Mouse (Mus musculus) left cerebral cortex, adult 11 months (tissue): Measurements from ENCODE around the gene Eif2ak1.
"Not testable (repeated sequence)": the region's sequence is repeated elsewhere in the genome, so short reads cannot be mapped to it uniquely, and the experiment has no call there.

ENCODE experiments used
- DNase-seq: peaks from one replicate; pipeline ENCODE4 v3.0.0; 2022; ENCODE audit warnings: low spot score

Gene Eif2ak1

GRCm38 (mm10) chr5:143817116-143817930 lies at the start of gene Eif2ak1:
Gene Eif2ak1, plus strand, starts transcription at chr5:143817788.
- peak; percentile 85 for DNase-seq

- DNase-seq: no peak
Observed at GRCm38 (mm10) chr5:143781951-143782350, 35.6 kb upstream of the Eif2ak1 start.

GRCm38 (mm10) chr5:143785391-143785790 lies 32.2 kb upstream of the Eif2ak1 start:
- DNase-seq: no peak

GRCm38 (mm10) chr5:143801216-143801615 lies 16.4 kb upstream of the Eif2ak1 start:
- DNase-seq: not testable (repeated sequence)

GRCm38 (mm10) chr5:143804056-143804765 lies 13.4 kb upstream of the Eif2ak1 start:
- DNase-seq: no peak

- DNase-seq: no peak
Observed at GRCm38 (mm10) chr5:143807268-143807667, 10.3 kb upstream of the Eif2ak1 start.

- DNase-seq: peak; percentile 19
Observed at GRCm38 (mm10) chr5:143809421-143810090, 8.0 kb upstream of the Eif2ak1 start.

- DNase-seq: no peak
Observed at GRCm38 (mm10) chr5:143811653-143812052, 5.9 kb upstream of the Eif2ak1 start.

GRCm38 (mm10) chr5:143814626-143815025 lies 3.0 kb upstream of the Eif2ak1 start:
- no peak for DNase-seq

- DNase-seq: no peak
Observed at GRCm38 (mm10) chr5:143817931-143818311, 333 bp downstream of the Eif2ak1 start.

- DNase-seq: no peak
Observed at GRCm38 (mm10) chr5:143818461-143818860, 873 bp downstream of the Eif2ak1 start.

- DNase-seq: no peak
Observed at GRCm38 (mm10) chr5:143818949-143819348, 1.4 kb downstream of the Eif2ak1 start.

- no peak for DNase-seq
Observed at GRCm38 (mm10) chr5:143819906-143820660, 2.5 kb downstream of the Eif2ak1 start.

- no peak for DNase-seq
Observed at GRCm38 (mm10) chr5:143820820-143821219, 3.2 kb downstream of the Eif2ak1 start.

GRCm38 (mm10) chr5:143871547-143872169 lies 54.1 kb downstream of the Eif2ak1 start:
- no peak for DNase-seq

GRCm38 (mm10) chr5:143874571-143874970 lies 57.0 kb downstream of the Eif2ak1 start:
- no peak for DNase-seq

GRCm38 (mm10) chr5:143885274-143885673 lies 67.7 kb downstream of the Eif2ak1 start:
- no peak for DNase-seq

GRCm38 (mm10) chr5:143890741-143891140 lies 73.2 kb downstream of the Eif2ak1 start:
- DNase-seq: no peak

GRCm38 (mm10) chr5:143892255-143892886 lies 74.8 kb downstream of the Eif2ak1 start:
- no peak for DNase-seq

GRCm38 (mm10) chr5:143893396-143893795 lies 75.8 kb downstream of the Eif2ak1 start:
- DNase-seq: no peak
